Mouse (Mus musculus): Measurements from ENCODE around the gene Fggy.

Gene Fggy

DNA sequence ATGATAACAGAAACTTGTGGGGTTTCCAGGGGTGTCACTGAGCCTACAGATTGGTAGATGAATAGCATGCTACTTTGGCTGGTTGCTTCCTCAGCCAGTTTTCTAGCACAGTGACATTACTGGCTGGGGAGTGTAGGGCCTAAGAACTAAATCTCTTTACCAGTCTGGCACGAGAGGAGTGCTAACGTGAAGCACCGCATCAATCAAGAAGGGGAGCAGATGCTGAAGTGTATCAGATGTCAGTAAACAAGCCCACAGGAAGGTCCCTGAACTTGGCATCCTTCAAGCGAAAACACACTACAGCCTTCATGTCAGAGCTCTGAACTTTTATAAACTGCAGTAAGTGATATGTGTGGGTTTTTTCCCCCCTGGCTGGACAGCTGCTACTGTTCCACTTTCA lies 303.8 kb downstream of the Fggy start:
- CTCF ChIA-PET, result no interaction called here

DNA sequence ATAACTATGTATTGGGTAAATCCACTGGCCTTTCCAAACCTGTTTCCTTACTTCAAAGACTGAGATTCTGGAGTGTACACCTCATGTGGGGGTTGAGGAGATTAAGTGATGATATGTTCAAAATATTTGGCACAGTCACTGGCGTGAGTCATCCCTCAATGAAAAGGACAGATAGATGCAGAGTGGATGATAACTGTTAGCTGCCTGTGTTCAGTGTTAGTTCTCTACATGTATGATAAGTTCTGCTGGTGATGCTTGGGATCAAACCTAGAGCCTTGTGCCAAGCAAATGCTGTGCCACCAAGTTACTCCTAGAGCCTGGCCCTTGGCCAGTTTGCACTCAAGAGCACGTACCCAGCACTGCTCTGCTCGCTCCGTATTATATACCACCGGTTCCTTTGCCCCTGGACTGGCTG lies 304.4 kb downstream of the Fggy start:
- CTCF ChIA-PET, result no interaction called here

DNA sequence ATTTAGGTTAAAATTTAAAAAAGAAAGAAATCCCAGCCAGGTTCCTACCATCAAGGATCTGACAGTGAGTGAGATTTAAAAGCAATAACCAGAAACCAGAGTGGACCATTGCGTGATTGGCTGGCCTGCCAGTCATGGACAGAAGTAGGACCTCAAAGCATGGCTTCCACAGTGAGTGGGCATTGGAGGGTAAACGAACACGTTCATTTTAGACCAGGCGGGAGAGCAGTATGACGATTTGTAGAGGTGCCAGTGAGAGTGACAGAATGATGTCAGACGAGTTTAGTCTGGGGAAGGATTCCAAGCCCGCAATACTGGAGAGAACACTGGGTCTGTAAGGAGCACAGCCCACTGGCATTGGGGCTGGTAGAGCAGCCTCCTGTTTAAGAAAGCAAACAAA lies 305.0 kb downstream of the Fggy start:
- CTCF ChIA-PET, result no interaction called here

GRCm38 (mm10) chr4:95862781-95863499 lies 305.6 kb downstream of the Fggy start:
- CTCF ChIA-PET, result no interaction called here

DNA sequence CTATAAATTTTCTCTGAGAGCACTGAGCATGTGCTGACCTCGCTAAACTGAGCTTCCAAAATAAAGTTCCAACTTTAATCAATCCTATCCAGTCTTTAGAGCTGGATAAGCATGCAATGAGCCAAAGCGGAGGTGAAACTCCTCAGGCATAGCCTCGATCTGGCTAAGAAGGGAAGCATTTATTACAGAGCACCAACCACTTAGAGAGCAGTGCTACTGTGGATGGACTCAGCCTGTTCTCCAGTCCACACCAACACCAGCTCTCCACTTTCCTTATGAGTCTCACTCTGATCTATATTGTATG lies 306.1 kb downstream of the Fggy start:
- CTCF ChIA-PET, result no interaction called here

DNA sequence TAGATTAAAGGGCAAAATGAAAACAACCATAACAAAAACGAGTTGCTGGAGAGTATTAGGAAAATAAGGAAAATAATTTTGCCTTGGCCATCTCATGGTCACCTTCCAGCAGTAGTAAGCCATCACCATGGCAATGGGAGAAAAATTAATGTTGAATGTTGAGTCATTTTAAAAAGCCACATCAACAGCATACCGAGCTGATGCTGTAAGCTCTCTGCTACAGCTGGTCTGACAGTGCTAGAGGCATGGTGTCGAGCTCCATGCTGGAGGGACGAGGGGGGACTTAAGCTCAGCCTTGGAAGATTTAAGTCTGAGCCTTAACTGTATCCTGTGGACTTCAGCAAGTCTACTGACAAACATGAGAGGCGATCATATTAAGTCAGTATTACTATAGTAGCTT lies 307.9 kb downstream of the Fggy start:
- CTCF ChIA-PET, result no interaction called here

GRCm38 (mm10) chr4:95865882-95866281 lies 308.6 kb downstream of the Fggy start:
- CTCF ChIA-PET, result no interaction called here

DNA sequence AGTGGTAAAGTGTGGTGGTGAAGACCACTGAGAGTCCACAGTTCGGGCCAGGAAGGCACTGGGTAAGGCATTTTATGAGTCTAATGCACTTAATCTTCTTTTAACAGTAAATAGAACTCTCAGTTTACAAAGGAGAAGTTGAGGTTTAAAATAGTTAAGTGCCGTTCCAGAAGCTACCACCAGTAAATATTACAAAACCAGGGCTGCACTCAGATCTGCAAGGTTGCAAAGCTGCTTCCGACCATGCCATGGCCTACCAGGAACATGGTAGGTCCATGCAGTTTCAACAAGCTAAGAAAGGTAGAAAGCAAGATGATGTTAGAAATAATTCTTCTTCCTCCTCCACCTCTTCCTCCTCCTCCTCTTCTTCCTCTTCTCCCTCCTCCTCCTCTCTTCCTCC lies 309.8 kb downstream of the Fggy start:
- CTCF ChIA-PET, result interaction anchor here (0.6 kb wide), 1 partner anchor 813 kb away, joined by 10 read pairs; no protein-coding TSS in a partner anchor

DNA sequence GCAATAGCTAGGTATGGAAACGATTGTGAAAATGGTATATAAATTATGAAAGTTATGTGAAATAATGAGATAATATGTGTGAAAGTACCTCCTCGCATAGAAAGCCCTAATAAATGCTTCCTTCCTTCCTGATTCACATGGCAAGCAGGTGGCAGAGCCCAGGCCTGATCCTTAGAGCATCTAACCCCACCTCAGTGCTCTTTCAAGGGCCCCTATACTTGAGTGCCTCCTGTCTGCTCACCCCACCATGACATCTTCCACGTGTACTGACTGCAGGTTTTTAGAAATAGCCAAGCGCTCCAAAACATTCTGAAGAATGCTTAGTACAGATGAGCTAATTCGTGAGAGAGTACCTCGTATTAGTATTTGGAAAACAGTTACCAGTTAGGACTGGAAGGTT lies 311.0 kb downstream of the Fggy start:
- CTCF ChIA-PET, result interaction anchor here (1.7 kb wide), 1 partner anchor 815 kb away, joined by 4 read pairs; no protein-coding TSS in a partner anchor

DNA sequence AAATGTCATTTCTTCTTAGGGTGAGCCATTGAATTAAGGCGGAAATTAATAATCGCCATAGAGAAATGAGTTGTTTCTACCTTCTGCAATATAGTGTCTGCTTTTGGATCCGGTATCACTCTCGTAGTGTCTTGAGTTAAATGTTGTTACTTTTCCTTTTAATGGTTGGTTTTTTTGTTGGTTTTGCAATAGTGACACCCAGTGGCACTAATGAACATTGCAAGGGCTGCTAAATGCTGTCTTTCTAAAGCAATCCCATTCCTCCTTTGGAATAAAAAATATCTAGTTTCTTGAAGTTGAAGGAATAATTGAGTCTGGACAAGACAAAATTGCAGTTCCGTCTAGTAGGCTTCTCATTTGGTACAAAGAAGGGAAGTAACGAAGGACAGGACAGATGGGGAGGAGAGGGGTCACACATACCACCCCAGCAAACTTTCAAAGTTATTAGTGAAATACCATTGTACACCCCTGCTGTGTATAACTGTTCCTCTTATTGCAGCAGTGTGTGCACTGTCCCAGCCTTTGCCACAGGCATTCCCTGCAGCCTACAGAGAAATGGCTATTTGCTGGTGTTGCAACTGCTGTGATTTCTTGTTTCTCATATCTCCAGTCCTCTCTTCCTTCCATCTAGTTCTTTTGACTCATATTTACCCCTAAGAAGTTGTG lies 314.0 kb downstream of the Fggy start:
- CTCF ChIA-PET, result interaction anchor here (0.8 kb wide), 1 partner anchor 861 kb away, joined by 3 read pairs; no protein-coding TSS in a partner anchor

DNA sequence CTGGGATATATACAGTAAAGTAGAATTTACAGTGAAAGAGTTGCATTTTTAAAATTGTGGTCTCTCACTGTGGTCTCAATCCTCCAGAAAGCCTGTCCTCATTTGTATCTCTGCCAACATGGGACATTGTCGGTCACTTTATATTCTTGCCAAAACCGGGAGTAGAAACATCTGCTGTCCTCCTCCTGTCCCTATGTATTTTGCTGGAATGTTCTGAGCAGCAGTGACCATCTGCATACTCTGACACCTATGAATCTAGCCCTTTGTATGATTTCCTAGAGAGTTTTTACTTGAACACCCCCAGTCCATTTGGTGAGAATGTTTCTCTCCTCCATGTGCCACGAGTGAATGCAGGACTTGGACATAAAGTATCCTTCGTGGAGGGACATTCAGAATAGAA lies 318.6 kb downstream of the Fggy start:
- CTCF ChIA-PET, result no interaction called here

GRCm38 (mm10) chr4:95877436-95877835 lies 320.1 kb downstream of the Fggy start:
- CTCF ChIA-PET, result no interaction called here

GRCm38 (mm10) chr4:95881751-95882350 lies 324.5 kb downstream of the Fggy start:
- CTCF ChIA-PET, result no interaction called here

- CTCF ChIA-PET, result no interaction called here
Observed at GRCm38 (mm10) chr4:95884184-95885145, 327.2 kb downstream of the Fggy start.

DNA sequence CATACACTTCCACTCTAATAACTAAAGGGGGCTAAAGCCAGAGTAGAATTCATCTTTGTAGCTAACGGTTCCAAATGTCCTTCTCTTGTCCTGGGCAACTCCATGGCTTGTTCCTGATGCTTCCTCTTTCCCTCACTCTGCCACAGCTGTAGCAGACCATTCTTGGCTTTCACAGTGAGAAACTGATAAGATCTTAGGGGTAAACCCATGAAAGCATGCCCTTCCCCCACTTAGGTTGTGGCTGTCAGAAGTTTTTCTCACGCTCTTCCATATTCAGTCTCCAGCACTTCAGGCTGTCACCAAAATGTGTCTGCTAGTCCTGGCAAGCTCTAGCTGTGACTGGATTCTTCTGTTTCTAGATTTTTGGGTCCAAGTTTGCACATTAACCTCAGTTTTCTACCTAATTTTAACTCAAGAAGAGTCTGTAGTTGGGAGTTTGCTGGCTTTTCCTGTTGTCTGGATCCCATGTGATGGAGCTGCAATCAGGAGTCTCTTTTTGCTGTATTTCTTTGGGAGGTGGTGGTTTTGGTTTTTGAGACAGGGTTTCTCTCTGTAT lies 338.0 kb downstream of the Fggy start:
- CTCF ChIA-PET, result no interaction called here

GRCm38 (mm10) chr4:95896571-95896970 lies 339.3 kb downstream of the Fggy start:
- CTCF ChIA-PET, result no interaction called here

- CTCF ChIA-PET, result no interaction called here
Observed at GRCm38 (mm10) chr4:95897236-95897874, 340.0 kb downstream of the Fggy start.

- CTCF ChIA-PET, result no interaction called here
Observed at GRCm38 (mm10) chr4:95898714-95899113, 341.4 kb downstream of the Fggy start.

DNA sequence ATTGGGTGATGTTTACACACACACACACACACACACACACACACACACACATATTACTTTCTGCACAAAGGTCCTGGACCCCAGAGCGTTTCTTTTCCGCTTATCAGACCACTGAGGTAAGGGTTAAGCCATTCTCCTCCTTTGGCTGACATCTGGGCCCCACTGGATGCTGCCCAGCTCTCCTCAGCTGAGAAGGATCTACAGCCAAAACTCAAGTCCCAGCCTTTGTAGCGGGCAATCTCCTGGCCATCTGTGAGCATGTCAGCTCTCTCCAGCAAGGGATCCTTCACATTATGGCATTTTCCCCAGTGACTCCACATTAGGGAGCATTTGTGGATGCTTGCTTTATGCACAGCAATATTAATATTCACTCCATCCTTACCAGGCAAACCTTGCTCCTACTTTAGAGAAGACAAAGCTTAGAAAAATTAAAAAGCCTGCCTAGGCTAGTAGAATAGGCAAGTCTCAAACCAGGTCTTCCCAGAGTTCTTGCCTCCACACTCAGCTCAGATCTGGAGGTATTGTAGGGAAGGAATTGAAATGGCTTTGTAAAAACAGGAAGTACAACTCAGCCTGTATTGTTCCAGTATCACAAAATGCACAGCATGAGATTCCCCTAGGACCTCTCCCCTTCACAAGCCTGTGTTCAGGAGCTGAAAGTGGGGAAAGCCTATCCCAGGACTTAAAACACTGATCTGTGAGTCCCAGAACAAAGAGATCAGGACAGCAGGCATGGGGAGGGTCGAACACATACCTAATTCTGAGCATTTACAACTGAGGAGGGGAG lies 342.8 kb downstream of the Fggy start:
- CTCF ChIA-PET, result no interaction called here

GRCm38 (mm10) chr4:95900815-95901214 lies 343.5 kb downstream of the Fggy start:
- CTCF ChIA-PET, result no interaction called here

- CTCF ChIA-PET, result no interaction called here
Observed at GRCm38 (mm10) chr4:95906141-95906540, 348.8 kb downstream of the Fggy start.

Measured in spleen, embryonic (tissue).